Mouse (Mus musculus) induced T-regulatory cell, adult 2 months (primary cell): Measurements from ENCODE around the gene Ralgps1.

Experiments
- DNase-seq: peaks from one replicate; pipeline ENCODE4 v3.0.0-alpha.2; 2012; ENCODE audit warnings: low read depth

Ralgps1 gene

DNA sequence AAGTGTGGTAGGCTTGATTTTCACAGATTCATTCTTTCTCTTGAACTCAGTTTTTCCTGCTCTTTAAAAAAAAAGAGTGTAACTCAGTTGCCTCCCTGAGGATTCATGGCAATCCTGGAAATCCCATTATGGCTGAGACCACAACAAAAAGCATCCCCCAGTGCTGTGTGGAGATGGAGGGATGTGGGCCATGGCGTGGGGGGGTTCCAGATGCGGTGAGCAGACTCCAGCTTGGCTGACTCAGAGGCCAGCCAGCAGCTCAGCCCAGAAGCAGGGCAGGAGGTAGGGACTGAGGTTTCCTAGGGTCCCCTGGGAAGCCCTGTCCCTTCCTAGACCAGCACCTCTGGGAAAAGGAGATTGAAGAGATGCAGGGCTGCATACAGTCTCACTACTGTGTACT is 194.4 kb downstream of the Ralgps1 start:
- DNase-seq = peak; percentile 26

DNA sequence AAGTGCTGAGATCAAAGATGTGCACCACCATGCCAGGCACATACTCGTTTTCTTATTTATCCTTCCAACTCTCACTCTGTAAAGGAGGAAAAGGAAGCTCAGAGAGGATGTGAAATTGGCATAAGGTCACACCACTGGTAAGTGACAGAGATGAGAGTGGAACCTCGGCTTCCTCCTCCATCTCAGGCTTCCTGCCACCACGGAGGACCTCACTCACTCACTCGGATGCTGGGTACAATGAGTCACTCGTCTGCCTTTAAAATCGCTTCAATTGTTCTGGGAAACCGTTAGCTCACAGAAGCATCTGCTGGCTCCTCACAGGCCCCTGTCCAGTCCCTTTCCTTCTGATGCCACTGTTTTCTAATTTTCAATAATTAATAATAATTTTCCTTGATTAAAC is 194.8 kb downstream of the Ralgps1 start:
- peak; percentile 62 for DNase-seq

GRCm38 (mm10) chr2:33173686-33174085 is 197.6 kb downstream of the Ralgps1 start:
- DNase-seq = no peak

GRCm38 (mm10) chr2:33173126-33173525 is 198.2 kb downstream of the Ralgps1 start:
- peak; percentile 44 for DNase-seq

- DNase-seq = no peak
Measured at GRCm38 (mm10) chr2:33170777-33171565, 200.3 kb downstream of the Ralgps1 start.

DNA sequence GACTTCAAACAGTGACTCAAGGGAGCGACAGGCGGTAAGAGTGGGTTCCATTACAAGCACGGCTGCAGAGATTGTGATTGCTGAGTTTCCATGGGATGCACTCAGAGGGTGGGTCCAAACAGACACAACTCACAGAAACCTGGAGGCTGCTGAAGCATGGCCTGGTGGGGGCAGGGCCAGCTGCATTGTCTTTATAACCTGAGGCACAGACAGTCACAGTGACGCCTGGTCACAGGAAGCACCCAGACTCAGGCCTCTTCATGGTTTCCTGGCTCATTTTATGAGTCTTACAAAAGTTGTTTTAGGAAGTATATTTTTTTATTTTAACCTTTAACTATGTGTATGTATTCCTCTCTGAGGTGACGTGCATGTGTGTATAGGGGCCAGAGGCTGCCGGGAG is 201.8 kb downstream of the Ralgps1 start:
- peak; percentile 39 for DNase-seq

GRCm38 (mm10) chr2:33167060-33167459 is 204.2 kb downstream of the Ralgps1 start:
- DNase-seq = no peak

DNA sequence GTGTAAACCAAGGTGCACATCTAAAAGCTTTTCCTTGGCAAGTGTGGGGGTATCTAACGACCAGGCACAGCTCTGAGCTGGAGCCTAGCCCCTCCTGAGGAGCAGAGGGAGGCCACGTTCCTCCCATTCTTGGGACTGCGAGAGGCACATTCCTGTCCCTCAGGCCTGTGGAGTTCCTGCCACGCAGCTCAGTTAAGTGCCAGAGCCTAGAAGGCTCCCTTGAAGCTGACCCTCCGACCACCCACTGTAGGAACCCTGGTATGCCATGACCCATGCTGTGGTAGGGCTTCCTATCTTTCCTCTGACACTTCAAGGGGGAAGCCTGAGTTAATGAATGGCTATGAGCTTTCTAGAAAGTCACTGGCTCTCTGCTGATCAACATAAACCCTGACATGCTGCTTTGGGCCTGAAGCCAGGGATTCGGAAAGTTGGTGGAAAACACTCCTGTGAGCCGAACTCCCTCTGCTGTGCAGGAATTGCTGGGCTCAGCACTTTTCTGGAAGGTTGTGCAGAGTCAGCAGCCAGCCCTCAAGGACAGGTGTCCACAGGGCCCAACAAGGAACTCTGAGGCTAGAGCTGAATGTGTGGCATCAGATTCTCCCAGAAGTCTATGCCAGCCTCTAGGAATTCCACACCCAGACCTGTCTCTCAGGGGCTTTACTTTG is 205.4 kb downstream of the Ralgps1 start:
- DNase-seq = no peak

DNA sequence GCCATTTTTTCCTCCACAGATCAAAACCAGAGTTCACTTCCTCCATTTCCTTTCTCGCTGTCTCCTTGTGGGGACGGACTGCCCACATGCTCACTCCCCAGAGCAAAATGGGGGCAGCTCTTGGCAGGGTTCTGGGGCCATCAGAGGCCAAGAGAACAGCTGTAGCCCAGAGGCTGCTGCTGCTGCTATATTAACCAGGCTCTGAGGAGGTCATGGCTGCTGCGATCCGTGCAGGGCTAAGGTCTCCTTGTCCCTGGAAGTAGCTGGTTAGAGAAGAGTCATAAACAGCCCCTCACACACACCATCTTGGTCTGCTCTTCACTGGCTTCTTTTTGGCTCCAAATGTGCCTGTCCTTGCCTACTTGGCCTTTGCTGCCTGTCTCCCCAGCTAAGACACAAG is 206.1 kb downstream of the Ralgps1 start:
- DNase-seq = no peak

DNA sequence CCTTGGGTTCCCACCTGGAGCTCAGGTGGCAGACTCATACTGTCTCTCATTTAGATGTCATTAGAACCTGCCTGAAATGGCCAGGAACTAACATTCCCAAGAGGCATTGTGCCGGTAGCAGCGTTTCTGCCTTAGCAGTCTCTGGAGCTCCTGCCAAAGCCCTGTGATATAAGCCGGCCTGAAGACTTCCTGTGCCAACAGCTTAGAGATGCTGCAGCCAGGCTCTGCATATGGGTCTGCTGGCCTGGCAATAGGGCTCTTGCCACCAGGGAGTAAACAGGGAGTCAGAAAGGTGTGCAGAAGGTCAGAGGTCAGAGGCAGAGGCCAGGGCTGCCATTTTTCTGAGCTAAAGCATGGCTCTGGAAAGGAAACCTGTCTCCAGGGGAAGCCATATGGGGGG is 206.6 kb downstream of the Ralgps1 start:
- no peak for DNase-seq

DNA sequence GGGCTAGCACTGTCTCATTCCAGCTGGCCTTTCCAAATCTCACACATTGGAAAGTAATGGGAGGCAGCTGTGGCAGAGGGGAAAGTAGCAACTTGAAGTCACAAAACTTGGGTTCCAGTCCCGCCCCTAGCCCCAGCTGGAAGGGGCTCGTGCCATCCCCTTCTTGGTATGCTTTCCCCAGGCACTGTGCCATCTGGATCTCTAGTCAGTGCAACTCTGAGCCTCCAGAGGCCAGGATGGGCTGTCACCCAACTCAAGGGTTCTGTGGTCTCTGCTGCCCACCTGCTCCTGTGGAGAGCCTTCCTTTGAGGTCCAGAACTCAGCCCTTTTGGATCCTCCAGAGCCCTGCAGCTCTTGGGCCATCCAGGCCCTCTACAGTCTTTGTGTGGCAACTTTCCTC is 209.2 kb downstream of the Ralgps1 start:
- no peak for DNase-seq

GRCm38 (mm10) chr2:33160326-33160973 is 210.8 kb downstream of the Ralgps1 start:
- DNase-seq = no peak

DNA sequence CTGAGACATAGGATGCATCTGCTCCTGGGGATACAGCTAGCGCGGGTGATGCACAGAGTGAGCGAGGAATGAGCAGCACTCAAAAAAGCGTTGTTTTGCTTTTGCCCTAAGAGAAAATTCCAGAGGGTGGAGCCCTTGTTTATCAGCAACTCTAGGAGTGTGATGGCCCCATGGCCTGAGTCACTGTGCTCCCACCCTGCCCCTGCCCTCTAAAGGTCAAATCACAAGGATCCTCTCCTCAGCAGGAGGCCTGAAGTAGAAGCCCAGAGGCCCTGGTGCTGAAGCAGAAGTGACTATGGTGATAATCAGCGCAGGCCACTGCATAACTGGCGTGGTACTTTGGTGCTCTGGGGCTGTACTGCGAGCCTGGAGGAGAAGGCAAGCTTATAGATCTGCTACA is 211.7 kb downstream of the Ralgps1 start:
- no peak for DNase-seq

DNA sequence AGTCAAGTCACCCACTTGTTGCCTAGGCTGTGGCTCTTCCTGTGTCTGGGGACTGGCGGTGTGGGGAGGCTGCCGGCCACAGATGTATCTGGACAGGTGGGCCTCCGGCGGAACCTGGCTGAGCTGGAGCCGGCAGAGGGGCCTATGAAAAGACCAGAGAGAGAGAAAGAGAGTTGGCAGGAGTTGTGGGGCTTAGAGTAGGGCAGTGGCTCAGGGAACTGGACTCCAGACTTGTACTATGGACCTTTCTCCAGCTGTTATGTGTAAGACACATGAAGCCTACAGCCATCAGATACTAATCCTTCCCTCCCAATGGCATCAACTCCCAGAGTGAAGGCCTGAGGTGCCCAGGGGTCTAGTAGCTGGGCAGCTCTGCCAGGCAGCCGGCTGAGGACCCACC is 212.4 kb downstream of the Ralgps1 start:
- DNase-seq = no peak

DNA sequence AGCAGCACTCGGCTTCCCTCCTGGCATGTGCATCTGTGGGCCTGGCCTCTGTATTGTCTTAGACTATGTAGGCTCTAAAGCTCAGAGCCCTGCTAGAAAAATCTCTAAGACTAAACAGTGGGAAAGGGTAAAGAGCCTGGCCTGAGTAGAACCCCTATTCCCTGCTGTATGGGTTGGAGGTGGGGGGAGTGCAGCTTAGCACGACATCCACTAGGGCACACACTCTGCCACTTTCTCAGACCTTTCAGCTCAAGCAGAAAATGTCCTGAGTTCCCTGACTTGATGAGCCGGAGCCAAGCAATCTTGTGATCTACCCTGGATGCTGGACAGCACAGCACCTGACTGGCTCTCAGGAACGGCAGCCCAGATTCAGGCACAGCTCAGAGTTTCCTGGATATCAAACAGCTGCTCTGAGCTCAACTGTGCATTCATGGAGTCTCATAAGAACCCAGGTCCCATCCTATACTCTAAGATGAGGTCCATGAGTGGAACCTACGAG is 215.0 kb downstream of the Ralgps1 start:
- DNase-seq = no peak

DNA sequence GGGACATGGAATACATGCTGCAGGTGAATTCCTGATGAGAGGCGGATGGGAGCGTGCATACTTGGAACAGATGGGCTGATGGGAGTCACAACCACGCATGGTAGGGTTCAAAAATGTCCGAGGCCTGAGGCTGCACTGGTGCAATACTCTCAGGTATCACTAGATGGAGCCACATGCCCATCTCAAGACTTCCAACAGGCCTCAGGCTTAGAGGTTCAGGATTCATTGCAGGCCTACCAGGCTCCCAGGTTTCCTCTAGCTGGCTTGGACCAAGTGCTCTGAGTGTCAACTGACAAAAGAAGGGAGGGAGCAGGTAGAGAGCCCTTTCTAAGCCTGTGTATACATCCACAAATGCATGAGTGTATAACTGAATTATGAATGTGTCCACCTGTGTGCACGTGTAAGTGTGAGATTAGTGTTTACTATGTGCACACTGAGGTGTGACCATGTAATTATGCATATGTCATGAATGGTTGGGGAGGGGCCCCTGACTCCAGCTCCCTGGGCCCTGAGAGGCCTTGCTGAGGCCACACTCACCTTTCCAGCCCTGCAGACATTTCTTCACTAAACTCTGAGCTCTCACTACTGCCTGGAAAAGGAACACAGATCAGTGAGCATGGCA is 216.4 kb downstream of the Ralgps1 start:
- DNase-seq = peak; percentile 81

DNA sequence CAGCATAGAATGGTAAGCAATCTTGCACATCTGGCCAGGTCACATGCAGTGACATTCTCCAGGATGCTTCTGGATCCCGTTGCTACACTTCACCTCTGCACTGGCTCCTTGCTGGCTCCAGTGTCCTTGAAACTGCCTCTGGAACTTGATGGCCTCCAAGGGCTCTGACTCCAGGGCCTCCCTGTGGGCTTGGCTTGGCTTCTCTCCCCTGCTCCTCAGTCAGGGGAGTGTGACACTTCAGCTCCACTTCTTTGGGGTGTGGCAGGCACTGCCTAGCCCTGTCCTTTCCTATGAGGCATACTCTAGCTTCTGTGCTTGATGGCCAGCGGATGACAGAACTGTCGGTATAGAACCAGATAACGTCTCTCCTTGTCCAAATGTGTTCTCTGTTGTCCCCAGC is 224.3 kb downstream of the Ralgps1 start:
- no peak for DNase-seq

GRCm38 (mm10) chr2:33143292-33143691 is 228.0 kb downstream of the Ralgps1 start:
- DNase-seq = no peak

DNA sequence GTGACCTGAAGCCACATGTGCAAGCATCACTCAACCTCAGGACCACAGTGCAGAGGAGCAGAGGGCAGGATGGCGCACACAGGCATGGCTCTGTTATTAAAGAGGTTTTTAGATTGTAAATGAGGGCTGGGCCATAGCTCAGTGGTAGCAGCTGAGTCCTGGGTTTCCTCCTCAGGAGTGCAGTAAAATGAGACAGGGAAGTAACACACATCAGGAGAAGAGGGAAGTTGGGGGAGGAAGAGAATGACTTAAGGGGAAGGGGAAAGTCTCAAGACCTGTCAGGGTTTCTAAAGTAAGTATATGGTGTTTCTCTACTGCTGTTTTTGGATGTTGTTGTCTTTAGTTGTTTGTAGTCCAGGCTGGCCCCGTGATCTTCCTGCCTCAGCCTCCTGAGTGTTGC is 232.8 kb downstream of the Ralgps1 start:
- DNase-seq = no peak

DNA sequence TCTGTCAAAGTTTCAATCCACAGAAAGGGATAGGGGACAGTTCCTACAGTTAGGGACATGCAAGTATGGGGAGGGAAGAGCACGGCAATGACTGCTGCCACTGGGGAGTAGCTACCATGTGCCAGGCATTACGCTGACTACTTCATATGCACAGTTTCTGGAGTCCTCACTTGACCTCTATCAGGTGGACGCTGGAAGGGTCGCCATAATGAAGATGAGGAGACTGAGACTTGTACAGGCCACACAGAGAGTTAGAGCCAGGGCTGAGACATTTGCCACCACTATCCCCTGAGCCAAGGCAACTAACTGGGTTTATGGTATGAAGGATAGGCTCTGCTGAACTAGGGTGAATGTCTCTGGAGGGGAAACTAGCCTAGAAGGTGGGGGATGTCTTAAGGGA is 233.6 kb downstream of the Ralgps1 start:
- no peak for DNase-seq

GRCm38 (mm10) chr2:33137244-33137643 is 234.0 kb downstream of the Ralgps1 start:
- DNase-seq = no peak

- DNase-seq = no peak
Measured at GRCm38 (mm10) chr2:33136366-33136765, 234.9 kb downstream of the Ralgps1 start.
